Mouse (Mus musculus) C3H10T1/2 (cell line): ENCODE results near the gene Trmt2a. TPM values are rescaled to one million over a fixed set of nuclear protein-coding genes. Genes with fewer than 3 reads are reported as not detected.

Source experiments
- polyA plus RNA-seq, 2 experiments: library from polyadenylated mRNA; unstranded; fragments of >200 nt; fragmentation: generic; extraction: Trizol; gene quantifications; one replicate each; pipeline ENCODE4 v1.2.1; 2012; ENCODE audit warnings: missing spikeins in 2 of 2

Gene Trmt2a
- polyA plus RNA-seq: 10 to 100 TPM; 53.6 to 67.5 TPM

GRCm38 (mm10) chr16:18248433-18249363, at the start of gene Trmt2a, which contains the start of gene Ranbp1:
Trmt2a (plus strand) TSS chr16:18248679.
Ranbp1 (minus strand) TSS chr16:18248732.

GRCm38 (mm10) chr16:18217579-18217978, 30.9 kb upstream of the Trmt2a start, which contains the start of gene Ccdc188:
Ccdc188 (plus strand) TSS chr16:18217879.

GRCm38 (mm10) chr16:18234671-18235388, 13.6 kb upstream of the Trmt2a start, which contains the start of gene Zdhhc8:
Zdhhc8 (minus strand) TSS chr16:18235136.

GRCm38 (mm10) chr16:18258221-18258620, 9.7 kb downstream of the Trmt2a start, which contains the start of gene Gm49776:
Gm49776 (minus strand) TSS chr16:18258321.

GRCm38 (mm10) chr16:18289067-18289588, 40.6 kb downstream of the Trmt2a start, which contains the start of gene Dgcr8:
Dgcr8 (minus strand) TSS chr16:18289246.

Other genes starting within 250 kb of the Trmt2a start
- 100 to 1,000 TPM; 113 to 200 TPM for gene Dgcr6, start 195.8 kb upstream of the Trmt2a start, polyA plus RNA-seq
- under 1 TPM; 0.02 to 0.28 TPM for gene Prodh, start 158.5 kb upstream of the Trmt2a start, polyA plus RNA-seq
- 1 to 10 TPM in 1 of 2 experiments, under 1 TPM in 1; 0.29 to 1.5 TPM for gene Rtn4r, start 121.0 kb upstream of the Trmt2a start, polyA plus RNA-seq
- gene Ccdc188, start 30.8 kb upstream of the Trmt2a start, polyA plus RNA-seq: under 1 TPM in 1 of 2 experiments, not detected in 1; 0.07 TPM
- 10 to 100 TPM; 15.9 to 32.4 TPM for gene Zdhhc8, start 13.5 kb upstream of the Trmt2a start, polyA plus RNA-seq
- gene Ranbp1, start 53 bp downstream of the Trmt2a start, polyA plus RNA-seq: 100 to 1,000 TPM; 119 to 125 TPM
- under 1 TPM in 1 of 2 experiments, not detected in 1; 0.20 TPM for gene Gm49776, start 9.6 kb downstream of the Trmt2a start, polyA plus RNA-seq
- gene Dgcr8, start 40.6 kb downstream of the Trmt2a start, polyA plus RNA-seq: 10 to 100 TPM in 1 of 2 experiments, 1 to 10 TPM in 1; 2.8 to 17.0 TPM
- gene Tango2, start 99.4 kb downstream of the Trmt2a start, polyA plus RNA-seq: 10 to 100 TPM; 13.4 to 27.9 TPM
- gene Arvcf, start 99.5 kb downstream of the Trmt2a start, polyA plus RNA-seq: 10 to 100 TPM in 1 of 2 experiments, 1 to 10 TPM in 1; 5.1 to 32.9 TPM
- 10 to 100 TPM; 17.8 to 23.3 TPM for gene Txnrd2, start 177.7 kb downstream of the Trmt2a start, polyA plus RNA-seq
- 100 to 1,000 TPM in 1 of 2 experiments, 10 to 100 TPM in 1; 53.2 to 129 TPM for gene Comt, start 178.2 kb downstream of the Trmt2a start, polyA plus RNA-seq